Mouse (Mus musculus) embryonic fibroblast, embryonic 13.5 days (primary cell): Measurements from ENCODE around the gene Dynlt1c. TPM values are rescaled to one million over a fixed set of nuclear protein-coding genes. Genes with fewer than 3 reads are reported as not detected.
"Not testable (repeated sequence)": the region's sequence is repeated elsewhere in the genome, so short reads cannot be mapped to it uniquely, and the experiment has no call there.

Source experiments
- H3K27ac ChIP-seq: 2 replicates; pipeline ENCODE4 v1.5.1; 2012; ENCODE audit warnings: low read length, control low read depth, inconsistent platforms; ENCODE audit not compliant: insufficient read depth
- H3K4me1 ChIP-seq: 2 replicates; pipeline ENCODE4 v1.6.1; 2011; ENCODE audit warnings: low read length; ENCODE audit not compliant: control insufficient read depth, insufficient read depth
- H3K4me3 ChIP-seq: 2 replicates; pipeline ENCODE4 v1.5.1; 2011; ENCODE audit warnings: mild to moderate bottlenecking, control low read depth, low read length; ENCODE audit not compliant: insufficient read depth
- POLR2A ChIP-seq: IDR thresholded peaks from 2 replicates; pipeline ENCODE4 v1.6.1; 2011; ENCODE audit warnings: low read depth, mild to moderate bottlenecking, control low read depth, low read length, moderate library complexity
- polyA plus RNA-seq: library from polyadenylated mRNA; stranded (reverse); fragments of >200 nt; gene quantifications from 2 replicates; pipeline ENCODE4 v1.2.4, GENCODE M21; 2011; ENCODE audit warnings: low read depth; ENCODE audit not compliant: missing spikeins, insufficient read length

Gene Dynlt1c
- polyA plus RNA-seq = 11.2 and 14.7 TPM in 2 replicates

DNA sequence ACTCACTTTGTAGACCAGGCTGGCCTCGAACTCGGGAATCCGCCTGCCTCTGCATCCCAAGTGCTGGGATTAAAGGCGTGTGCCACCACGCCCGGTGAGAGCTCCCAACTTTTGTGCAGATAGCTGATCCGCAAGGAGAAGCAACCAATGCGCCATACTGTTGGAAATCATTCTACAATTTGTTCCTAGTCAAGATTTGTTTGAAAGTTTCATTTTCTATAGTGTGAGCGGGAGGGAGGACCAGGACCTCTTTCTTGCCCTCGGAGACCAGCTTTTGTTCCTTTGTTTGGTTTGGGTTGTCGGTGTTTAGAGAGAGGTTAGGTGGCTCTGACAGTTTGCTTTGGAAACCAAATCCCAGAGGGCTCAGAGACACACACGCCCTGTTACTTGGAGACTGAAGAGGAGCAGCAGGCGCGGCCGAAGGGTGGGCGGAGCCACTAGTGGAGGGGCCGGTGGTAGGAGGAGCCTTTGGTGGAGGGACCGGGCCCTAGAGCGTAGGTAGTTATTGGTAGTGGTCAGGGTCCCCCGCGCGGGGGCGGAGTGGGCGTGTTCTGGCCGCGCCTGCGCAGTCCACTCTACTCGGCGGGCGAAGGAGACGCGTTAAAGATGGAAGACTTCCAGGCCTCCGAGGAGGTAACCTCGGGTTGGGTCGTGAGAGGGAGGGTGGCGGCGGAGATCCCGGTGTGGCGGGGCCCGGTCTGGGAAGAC lies at the start of gene Dynlt1c:
TSS of gene Dynlt1c (plus strand) at position 468 of the 708 bp plus-strand sequence.
- peak; percentile 60 for TF ChIP-seq POLR2A
- H3K4me3 ChIP-seq = peak within 1 kb of the TSS; percentile 24; the same call in 1 of the 2 replicates

DNA sequence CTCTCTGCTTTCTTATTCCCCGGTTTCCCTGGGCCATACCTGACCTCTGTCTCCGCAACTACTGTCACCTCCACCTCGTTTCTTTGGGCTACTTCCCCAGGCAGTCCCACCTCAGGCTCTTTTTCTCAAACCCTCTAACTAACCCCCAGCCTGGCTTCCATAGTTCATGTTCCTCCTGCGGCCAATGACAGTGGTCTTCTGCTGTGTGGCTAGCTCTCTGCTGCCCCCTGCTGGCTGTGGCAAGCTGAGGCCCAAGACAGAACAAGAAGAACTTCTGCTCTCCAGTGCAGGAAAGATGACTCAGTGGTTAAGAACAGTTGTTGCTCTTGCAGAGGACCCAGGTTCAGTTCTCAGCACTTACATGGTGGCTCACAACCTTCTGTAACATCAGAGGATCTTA lies 47.7 kb upstream of the Dynlt1c start:
- H3K27ac ChIP-seq, H3K4me1 ChIP-seq, H3K4me3 ChIP-seq: not testable (repeated sequence)

More for the DNA sequence above, at the start of gene Dynlt1c:
- not testable (repeated sequence) for H3K4me1 ChIP-seq
- H3K27ac ChIP-seq = peak within 1 kb of the TSS; percentile 52

DNA sequence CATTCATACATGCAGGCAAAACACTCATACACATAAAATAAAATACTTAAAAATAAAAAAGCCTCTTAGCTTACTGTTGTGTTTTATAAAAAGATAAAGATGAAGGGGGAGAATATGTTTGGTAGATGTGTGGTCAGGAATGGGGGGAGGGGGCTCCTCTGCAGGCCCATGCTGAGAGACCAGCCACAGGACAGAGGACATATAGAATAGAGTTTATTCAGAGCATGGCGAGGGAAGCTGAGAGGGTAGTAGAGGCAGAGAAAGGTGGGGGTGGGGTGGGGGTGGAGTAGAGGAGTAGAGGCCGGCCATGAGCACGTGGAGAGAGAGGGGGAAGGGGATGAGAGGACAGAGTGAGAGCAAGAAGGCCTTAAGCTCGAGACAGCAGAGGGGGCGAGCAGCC lies 47.2 kb upstream of the Dynlt1c start:
- not testable (repeated sequence) for H3K4me1 ChIP-seq, H3K27ac ChIP-seq, H3K4me3 ChIP-seq

DNA sequence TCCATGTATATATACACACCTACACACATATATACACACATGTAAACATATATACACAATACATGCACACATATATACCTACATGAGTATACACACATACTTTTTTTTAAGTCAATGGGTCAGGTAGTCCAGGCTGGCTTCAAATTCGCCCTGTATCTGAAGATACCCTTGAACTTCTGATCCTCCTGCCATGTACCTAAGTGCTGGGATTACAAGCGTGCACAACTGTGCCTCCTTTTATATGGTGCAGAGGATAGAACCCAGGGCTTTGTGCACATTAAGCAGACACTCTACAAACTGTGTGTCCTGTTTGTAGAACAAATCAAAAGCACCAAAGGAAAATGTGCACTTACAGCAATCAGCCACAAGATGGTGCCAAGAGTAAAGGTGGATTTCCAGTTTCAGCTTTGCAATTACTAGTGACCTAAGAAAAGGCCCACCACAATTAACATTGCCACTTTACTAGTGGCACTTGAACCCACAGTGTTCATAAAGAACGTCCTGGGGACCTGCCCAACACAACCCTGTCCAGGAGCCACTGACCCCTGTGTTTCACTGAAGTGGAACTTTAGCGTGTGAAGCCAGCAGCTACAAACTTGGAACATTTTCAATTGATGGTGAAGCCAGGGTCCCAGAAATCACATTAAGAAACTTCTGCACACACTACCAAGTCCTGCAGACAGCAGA lies 41.9 kb upstream of the Dynlt1c start:
- H3K4me3 ChIP-seq, H3K27ac ChIP-seq, H3K4me1 ChIP-seq: not testable (repeated sequence)

DNA sequence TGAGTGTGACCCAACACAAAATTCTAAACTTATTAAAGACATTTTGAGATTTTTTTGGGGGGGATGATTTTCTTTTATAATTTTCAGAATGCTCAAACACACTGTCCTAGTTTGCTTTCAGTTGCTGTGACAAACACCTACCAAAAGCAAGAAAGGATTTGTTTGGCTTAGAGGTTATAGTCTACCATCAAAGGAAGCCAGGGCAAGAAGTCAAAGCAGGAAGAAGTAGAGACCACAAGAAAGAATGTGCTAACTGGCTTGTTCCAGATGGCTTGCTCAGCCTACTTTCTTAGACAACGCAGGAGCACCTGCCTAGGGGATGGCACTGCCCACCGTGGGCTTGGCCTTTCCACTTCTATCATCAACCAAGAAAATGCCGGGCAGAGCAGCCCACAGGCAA lies 36.6 kb upstream of the Dynlt1c start:
- not testable (repeated sequence) for H3K27ac ChIP-seq, H3K4me3 ChIP-seq, H3K4me1 ChIP-seq

DNA sequence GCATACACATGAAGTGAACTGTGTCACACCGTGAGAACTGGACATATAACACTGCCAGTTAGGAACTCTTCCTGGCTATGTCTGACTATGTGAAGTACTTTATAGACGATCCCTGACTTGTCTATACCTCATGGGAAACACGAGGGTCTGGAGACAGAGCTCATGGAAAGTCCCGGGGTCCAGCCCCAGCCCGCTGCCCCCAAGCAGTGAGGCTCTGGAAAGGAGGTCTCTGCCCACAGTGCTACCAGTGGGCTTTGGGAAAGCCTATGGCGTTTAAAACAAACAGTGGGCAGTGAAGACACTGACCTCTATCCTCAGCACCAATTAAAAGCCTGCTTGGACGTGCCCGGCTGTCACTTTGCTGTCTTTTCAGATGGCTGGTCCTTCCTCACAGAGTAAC lies 33.6 kb upstream of the Dynlt1c start:
- H3K4me1 ChIP-seq, H3K4me3 ChIP-seq, H3K27ac ChIP-seq: not testable (repeated sequence)

DNA sequence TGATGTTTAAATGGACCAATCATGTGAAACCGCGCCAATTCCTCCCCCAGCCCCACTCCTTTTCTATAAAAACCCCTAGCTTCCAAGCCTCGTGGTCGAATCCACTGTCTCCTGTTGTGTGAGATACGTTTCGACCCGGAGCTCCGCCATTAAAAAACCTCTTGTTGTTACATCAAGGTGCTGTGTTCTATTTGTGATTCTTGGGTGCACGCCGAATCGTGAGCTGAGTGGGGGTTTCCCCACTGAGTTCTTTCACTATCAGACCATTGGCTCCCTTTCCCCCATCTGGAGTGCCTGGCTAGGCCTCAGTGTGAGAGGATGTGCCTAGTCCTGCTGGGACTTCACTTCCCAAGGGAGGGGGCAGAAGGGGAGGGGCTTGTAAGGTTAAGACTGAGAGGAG lies 30.2 kb upstream of the Dynlt1c start:
- not testable (repeated sequence) for H3K4me3 ChIP-seq, H3K4me1 ChIP-seq, H3K27ac ChIP-seq

DNA sequence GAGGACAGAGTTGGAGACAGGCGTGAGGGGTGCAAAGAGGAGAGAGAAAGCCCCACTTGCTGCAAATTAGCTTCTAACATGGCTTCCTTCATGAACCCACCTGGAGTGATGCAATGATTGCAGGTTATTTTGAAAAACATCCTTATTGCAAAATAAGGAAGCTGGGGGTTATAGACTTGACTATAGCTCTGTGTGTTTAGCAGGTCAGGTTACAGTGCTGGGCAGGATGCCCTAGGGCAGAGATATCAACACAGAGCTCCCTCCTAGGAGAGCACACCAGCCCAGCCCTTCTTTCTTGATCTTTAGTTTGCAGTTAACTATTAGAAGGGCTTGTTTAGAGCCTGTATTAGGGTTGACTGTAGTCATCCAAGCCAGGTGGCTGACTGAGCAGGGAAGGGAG lies 29.3 kb upstream of the Dynlt1c start:
- H3K4me3 ChIP-seq, H3K4me1 ChIP-seq, H3K27ac ChIP-seq: not testable (repeated sequence)

DNA sequence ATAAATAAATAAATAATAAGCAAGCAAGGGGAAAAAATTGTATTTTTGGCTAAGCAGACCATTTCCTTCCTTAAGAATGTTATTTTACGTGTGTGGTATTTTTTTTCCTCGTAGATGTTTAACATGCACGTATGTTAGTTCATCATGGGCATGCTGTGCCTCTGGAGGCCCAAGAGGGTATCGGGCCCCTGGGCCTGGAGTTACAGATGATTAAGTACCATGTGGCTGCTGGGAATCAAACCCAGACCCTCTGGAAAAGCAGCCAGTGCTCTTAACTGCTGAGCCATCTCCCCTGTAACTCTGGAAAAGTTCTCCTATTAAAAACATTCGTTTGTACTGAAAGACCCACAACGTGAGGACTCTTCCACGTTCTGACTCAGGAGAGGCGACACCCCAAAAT lies 26.1 kb upstream of the Dynlt1c start:
- not testable (repeated sequence) for H3K4me3 ChIP-seq, H3K27ac ChIP-seq, H3K4me1 ChIP-seq

DNA sequence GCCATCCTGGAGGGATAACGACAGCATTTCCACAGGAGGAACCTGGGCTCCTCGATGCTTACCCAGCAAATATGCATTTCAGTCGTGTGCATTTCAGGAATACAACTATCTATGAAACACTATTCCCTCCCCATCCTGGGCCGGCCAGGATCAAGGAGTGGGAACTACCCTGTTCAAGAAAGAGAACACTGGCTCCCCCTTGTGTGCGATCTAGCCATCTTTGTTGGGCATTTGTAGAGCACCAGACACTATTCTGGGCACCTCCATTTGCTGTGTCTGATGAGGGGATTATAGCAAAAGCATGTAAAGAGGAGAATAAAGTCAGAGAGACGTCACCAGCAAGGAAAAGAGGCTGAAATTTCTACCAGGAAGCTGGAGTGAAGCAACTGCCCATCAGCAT lies 12.8 kb upstream of the Dynlt1c start:
- H3K4me3 ChIP-seq, H3K4me1 ChIP-seq, H3K27ac ChIP-seq: not testable (repeated sequence)

DNA sequence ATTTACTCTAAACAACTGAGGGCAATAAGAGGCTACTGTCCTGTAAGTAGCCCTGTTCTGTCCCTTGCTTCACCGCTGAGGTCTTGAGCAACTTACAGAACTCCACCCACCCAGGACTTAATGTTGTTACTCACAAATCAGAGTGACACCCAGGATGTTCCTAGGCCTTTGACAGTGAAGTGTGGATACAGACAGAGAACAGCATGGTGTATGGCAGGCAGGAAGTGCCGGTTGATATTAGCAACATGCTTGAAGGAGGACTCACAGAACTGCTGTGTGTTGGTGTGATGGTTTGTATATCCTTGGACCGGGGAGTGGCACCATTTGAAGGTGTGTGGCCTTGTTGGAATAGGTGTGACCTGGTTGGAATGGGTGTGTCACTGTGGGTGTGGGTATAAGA lies 9.4 kb upstream of the Dynlt1c start:
- not testable (repeated sequence) for H3K4me3 ChIP-seq, H3K27ac ChIP-seq, H3K4me1 ChIP-seq

DNA sequence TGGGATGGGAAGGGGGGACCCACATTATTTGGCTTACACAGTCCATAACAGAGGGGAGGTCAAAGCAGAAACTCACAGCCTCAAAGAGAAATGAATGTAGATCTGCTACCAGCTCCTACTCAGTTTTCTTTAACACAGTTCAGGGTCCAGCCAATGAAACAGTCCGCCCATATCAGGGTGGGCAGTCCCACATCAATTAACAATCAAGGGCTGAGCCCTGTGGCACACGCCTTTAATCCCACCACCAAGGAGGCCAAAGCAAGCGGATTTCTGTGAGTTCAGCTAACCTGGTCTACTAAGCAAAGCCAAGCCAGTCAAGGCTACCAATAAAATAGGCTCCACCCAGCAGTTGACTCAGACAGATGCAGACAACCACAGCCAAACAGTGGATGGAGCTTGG lies 7.6 kb upstream of the Dynlt1c start:
- H3K4me3 ChIP-seq, H3K27ac ChIP-seq, H3K4me1 ChIP-seq: not testable (repeated sequence)

DNA sequence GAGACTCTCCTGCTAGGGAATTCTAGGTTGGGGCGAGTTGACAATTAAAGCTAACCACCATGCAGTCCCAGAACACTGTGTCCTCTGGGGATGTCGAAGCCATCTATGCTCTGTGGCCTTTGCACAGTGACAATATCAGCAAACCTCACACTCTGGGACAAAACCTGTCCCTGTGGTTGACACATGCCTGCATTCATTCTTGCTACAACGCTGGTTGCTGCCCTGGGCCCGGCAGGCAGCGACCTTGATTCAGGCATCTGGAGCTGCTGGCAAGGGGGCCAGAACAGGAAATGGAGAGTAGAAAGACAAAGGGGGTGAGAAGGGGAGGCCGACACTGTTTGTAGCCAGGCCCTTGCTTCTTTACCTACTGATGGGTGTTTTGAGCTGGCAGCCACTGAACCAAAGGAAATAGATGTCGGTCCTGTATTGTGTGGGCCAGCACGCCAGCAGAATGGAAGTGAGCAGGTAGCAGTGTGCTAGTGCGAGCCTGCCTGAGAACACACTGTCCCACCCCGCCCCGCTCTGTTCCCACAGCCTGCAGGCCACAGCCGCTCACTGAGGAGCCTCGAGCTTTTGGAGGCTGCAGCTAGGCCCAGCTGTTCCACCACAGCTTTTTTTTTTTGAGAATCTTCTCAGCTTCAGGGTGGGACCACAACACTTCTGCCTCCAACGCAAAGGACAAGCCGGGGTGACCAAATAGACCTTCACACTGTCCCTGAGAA lies 5.5 kb upstream of the Dynlt1c start:
- H3K4me1 ChIP-seq, H3K4me3 ChIP-seq, H3K27ac ChIP-seq: not testable (repeated sequence)

DNA sequence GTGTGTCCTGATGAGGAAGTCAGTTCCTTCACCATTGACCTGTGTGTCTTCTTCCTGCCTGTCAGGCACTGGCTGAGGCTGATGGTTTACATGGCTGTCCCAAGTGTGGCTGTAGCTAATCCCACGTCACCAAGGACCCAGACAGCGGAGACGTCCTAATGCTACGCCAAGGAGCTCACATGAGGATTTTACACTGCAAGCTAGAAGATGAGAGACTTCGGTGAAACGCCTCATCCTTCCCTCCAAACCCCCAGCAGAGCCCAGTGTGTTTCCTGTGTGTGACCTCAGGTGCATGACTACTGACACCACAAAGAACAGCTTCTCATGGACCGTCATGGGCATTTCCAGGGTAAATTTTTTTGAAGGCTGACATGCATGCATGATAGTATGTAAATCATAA lies 3.1 kb upstream of the Dynlt1c start:
- H3K4me1 ChIP-seq, H3K4me3 ChIP-seq, H3K27ac ChIP-seq: not testable (repeated sequence)

DNA sequence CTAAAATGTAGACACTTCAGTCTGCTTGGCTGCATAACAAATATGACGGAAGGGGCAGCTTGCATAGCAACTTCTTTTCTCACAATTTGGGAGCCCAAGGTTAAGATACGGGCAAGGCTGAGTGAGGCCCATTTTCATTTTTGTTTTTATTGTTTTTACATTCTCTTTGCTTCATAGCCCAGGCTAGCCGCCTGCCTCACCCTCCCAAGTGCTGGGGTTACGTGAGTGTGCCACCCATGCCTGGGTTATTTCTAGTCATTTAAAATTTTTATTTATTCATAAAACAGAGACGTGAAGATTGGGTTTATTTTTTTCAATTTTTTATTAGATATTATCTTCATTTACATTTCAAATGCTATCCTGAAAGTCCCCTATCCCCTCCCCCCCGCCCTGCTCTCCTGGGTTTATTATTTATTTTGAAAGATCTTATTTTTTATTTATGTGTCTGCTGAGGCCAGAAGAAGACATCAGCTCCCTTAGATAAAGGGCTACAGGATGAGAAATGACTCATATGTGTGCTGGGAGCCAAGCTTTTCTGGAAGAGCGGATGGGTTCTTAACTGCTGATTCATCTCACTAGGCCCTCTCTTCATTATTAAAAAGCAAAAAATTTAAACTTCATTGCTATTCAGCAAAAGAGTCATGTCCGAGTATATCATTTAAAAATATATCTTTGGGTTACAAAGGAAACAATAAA lies 1.1 kb upstream of the Dynlt1c start:
- H3K27ac ChIP-seq, H3K4me3 ChIP-seq, H3K4me1 ChIP-seq: not testable (repeated sequence)
